Mouse (Mus musculus): ENCODE results near the gene Gm17364.
"Not testable (repeated sequence)": the region's sequence is repeated elsewhere in the genome, so short reads cannot be mapped to it uniquely, and the experiment has no call there.

Gm17364 gene

DNA sequence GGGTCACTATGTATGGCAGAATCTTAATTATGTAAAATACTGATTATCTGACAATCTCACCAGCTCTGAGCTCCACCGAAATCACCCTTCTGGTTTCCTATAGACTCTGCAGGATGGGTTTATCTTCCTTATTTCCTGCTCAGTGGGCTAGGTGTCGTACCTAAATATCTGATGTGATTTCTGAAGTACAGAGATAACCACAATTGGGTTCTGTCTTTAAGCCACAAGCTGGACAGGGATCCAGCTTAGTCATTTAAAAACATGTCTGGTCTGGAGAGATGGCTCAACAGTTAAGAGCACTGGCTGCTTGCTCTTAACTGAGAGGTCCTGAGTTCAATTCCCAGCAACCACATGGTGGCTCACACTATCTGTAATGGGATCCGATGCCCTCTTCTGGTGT lies 16.8 kb downstream of the Gm17364 start:
- in situ Hi-C loops (cut with MboI; ENCODE audit: low pct_unique_long_range_greater_than_20kb in 1 of 2, low sequenced_read_pairs in 2 of 2, unreplicated experiment in 1 of 2), result no loop called here

- in situ Hi-C loops (cut with MboI; ENCODE audit: low pct_unique_long_range_greater_than_20kb in 1 of 2, low sequenced_read_pairs in 2 of 2, unreplicated experiment in 1 of 2), result no loop called here
Observed at GRCm38 (mm10) chr13:41256126-41256525, 17.7 kb downstream of the Gm17364 start.

- in situ Hi-C loops (cut with MboI; ENCODE audit: low pct_unique_long_range_greater_than_20kb in 1 of 2, low sequenced_read_pairs in 2 of 2, unreplicated experiment in 1 of 2), result no loop called here
Observed at GRCm38 (mm10) chr13:41252736-41253135, 21.0 kb downstream of the Gm17364 start.

DNA sequence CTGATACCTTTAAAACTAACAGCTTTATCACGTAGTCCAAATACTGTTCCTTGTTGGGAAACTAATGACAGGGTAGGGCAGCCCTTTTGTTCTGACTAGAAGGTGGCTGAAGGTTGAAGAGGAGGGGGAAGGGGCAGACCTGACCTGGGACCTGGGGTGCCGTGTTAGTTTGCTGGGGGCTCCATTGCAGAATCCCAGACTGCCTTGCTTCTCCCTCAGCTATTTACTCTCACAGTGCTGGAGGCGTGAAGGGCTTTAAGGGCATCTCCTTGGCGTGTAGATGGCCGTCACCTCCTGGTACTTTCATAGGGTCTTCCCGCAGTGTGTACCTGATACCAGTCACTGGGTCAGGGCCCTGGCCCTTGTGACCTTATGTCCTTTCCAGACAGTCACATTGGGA lies 21.6 kb downstream of the Gm17364 start:
- in situ Hi-C loops (cut with MboI; ENCODE audit: low pct_unique_long_range_greater_than_20kb in 1 of 2, low sequenced_read_pairs in 2 of 2, unreplicated experiment in 1 of 2), result no loop called here

GRCm38 (mm10) chr13:41251667-41252066 lies 22.1 kb downstream of the Gm17364 start:
- in situ Hi-C loops (cut with MboI; ENCODE audit: low pct_unique_long_range_greater_than_20kb in 1 of 2, low sequenced_read_pairs in 2 of 2, unreplicated experiment in 1 of 2), result no loop called here

DNA sequence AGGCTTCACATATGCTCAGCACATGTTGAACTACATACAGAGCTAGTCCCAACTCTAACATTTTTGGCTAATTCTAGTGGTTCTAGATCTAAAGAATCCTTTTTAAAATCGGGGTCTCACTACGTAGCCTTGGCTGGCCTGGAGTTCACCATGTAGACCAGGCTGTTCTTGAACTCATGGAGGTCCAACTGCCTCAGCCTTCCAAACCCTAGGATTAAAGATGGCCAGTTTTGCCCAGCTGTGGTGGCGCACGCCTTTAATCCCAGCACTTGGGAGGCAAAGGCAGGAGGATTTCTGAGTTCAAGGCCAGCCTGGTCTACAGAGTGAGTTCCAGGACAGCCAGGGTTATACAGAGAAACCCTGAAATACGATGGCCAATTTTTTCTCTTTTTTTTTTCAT lies 22.5 kb downstream of the Gm17364 start:
- in situ Hi-C loops (cut with MboI; ENCODE audit: low pct_unique_long_range_greater_than_20kb in 1 of 2, low sequenced_read_pairs in 2 of 2, unreplicated experiment in 1 of 2), result not testable (repeated sequence)

GRCm38 (mm10) chr13:41250318-41250981 lies 23.3 kb downstream of the Gm17364 start:
- in situ Hi-C loops (cut with MboI; ENCODE audit: low pct_unique_long_range_greater_than_20kb in 1 of 2, low sequenced_read_pairs in 2 of 2, unreplicated experiment in 1 of 2), result no loop called here

DNA sequence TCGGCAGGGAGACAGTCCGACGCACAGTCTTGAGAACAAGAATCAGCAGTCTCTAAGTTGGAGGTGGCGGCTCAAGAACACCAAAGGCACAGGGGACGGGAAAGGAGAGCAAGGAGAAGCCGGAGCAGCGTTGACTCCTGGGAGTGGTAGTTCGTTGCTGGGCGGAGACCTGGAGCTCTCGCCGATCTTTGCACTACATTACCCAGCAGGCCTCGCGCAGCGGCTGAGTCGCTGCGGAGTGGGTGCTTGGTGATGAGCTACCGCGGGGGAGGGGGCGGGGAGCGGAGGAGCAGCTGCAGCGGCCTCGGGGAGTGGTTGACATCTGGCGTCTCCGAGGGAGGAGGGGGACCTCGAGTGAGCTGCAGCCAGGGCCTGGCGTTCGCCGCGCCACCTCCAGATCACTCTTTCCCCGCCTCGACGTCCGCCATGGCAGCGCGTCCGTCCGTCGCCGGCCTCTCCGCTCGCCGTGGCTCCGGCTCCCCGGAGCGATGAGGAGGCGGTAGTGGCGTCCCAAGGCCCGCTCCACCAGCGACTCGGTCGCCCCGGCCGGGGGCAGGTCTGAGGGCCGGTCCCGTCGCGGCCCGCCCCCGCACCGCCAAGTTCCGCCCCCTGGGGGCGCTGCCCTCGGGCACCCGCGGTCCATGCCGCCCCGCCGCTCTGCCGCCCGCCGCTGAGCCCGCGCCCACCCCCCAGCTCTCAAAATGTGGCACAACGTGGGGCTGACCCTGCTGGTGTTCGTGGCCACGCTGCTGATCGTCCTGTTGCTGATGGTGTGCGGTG lies 24.0 kb downstream of the Gm17364 start, which contains the start of gene Smim13:
Gene Smim13, plus strand, starts transcription at position 307 of the 780 bp plus-strand sequence.
- in situ Hi-C loops (cut with MboI; ENCODE audit: low pct_unique_long_range_greater_than_20kb in 1 of 2, low sequenced_read_pairs in 2 of 2, unreplicated experiment in 1 of 2), result loop anchor here in 1 of 2 experiments (10.0 to 25.0 kb wide), 2 partner anchors 237 to 405 kb away; partner anchors contain the start of genes Pak1ip1 and Tmem14c

GRCm38 (mm10) chr13:41248751-41249520 lies 24.8 kb downstream of the Gm17364 start:
- in situ Hi-C loops (cut with MboI; ENCODE audit: low pct_unique_long_range_greater_than_20kb in 1 of 2, low sequenced_read_pairs in 2 of 2, unreplicated experiment in 1 of 2), result loop anchor here in 1 of 2 experiments (10.0 to 25.0 kb wide), 2 partner anchors 237 to 404 kb away; partner anchors contain the start of genes Pak1ip1 and Tmem14c

- in situ Hi-C loops (cut with MboI; ENCODE audit: low pct_unique_long_range_greater_than_20kb in 1 of 2, low sequenced_read_pairs in 2 of 2, unreplicated experiment in 1 of 2), result loop anchor here in 1 of 2 experiments (10.0 to 25.0 kb wide), 2 partner anchors 232 to 400 kb away; partner anchors contain the start of genes Pak1ip1 and Tmem14c
Observed at GRCm38 (mm10) chr13:41244306-41244830, 29.4 kb downstream of the Gm17364 start.

- in situ Hi-C loops (cut with MboI; ENCODE audit: low pct_unique_long_range_greater_than_20kb in 1 of 2, low sequenced_read_pairs in 2 of 2, unreplicated experiment in 1 of 2), result loop anchor here in 1 of 2 experiments (10.0 to 25.0 kb wide), 2 partner anchors 229 to 397 kb away; partner anchors contain the start of genes Pak1ip1 and Tmem14c
Observed at GRCm38 (mm10) chr13:41241557-41241956, 32.2 kb downstream of the Gm17364 start.

- in situ Hi-C loops (cut with MboI; ENCODE audit: low pct_unique_long_range_greater_than_20kb in 1 of 2, low sequenced_read_pairs in 2 of 2, unreplicated experiment in 1 of 2), result loop anchor here (5.0 to 25.0 kb wide), 4 partner anchors 151 to 394 kb away; partner anchors contain the start of genes Pak1ip1 (in 1 of the 2) and Tmem14c (in 1 of the 2)
Observed at GRCm38 (mm10) chr13:41238805-41239130, 35.0 kb downstream of the Gm17364 start.

- in situ Hi-C loops (cut with MboI; ENCODE audit: low pct_unique_long_range_greater_than_20kb in 1 of 2, low sequenced_read_pairs in 2 of 2, unreplicated experiment in 1 of 2), result loop anchor here (5.0 to 25.0 kb wide), 4 partner anchors 151 to 393 kb away; partner anchors contain the start of genes Pak1ip1 (in 1 of the 2) and Tmem14c (in 1 of the 2)
Observed at GRCm38 (mm10) chr13:41238035-41238804, 35.6 kb downstream of the Gm17364 start.

DNA sequence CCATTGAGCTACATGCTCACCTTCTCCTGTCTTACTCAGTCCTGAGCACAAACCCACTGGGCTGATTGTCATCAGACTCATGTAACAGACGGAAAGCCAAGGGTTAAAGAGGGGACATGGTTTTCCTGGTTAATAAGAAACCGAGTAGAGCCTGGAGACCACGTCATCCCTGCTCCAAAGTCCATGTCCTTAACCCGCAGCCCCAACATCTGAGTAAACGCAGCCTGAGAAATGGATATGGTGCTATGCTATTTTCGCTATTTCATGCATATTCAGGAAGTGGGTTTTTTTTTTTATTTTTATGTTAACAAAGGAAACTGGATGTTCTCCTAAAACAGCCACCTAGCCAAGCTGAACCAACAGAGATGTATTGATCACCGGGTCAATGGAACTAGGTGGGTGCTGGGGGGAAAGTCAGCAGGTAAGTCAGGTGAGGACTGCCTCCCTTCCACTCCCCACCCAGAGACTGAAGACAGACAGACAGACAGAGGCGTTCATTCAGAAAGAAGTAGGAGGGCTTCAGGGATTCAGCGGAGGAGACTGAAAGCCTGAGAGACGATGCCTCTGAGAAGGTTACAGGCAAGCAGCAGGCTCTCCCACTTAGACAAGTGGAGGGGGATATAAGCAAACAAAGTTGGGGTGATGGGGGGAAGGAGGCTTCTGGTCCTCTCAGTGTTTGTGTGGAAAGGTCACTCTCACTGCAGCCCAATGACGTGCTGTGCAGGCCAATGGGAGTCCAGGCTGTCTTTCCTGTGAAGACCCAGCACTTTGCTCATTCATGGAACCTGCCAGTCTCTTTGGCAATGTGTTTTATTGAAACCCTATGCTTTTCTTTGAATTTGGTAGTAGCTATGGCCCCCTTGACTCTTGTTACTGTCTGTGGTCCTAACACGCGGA lies 37.7 kb downstream of the Gm17364 start:
- in situ Hi-C loops (cut with MboI; ENCODE audit: low pct_unique_long_range_greater_than_20kb in 1 of 2, low sequenced_read_pairs in 2 of 2, unreplicated experiment in 1 of 2), result loop anchor here (5.0 to 25.0 kb wide), 4 partner anchors 149 to 391 kb away; partner anchors contain the start of genes Pak1ip1 (in 1 of the 2) and Tmem14c (in 1 of the 2)

DNA sequence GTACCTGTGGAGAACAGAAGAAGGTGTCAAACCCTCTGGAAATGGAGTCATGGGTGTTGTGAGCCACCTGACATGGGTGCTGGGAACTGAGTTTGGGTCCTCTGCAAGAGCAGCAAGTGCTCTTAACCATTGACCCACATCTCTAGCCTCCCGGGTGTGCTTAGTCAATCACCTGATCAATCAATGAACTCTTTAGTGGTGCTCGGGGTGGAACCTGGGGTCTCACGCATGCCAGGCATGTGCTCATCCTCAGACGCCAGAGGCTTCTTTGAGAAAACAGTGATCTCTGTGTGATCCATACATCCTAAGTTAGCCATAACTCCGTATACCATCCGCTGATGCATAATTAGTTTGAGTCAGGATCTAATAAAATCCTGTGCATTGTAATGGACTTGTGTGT lies 38.6 kb downstream of the Gm17364 start:
- in situ Hi-C loops (cut with MboI; ENCODE audit: low pct_unique_long_range_greater_than_20kb in 1 of 2, low sequenced_read_pairs in 2 of 2, unreplicated experiment in 1 of 2), result loop anchor here (5.0 to 25.0 kb wide), 4 partner anchors 148 to 390 kb away; partner anchors contain the start of genes Pak1ip1 (in 1 of the 2) and Tmem14c (in 1 of the 2)

DNA sequence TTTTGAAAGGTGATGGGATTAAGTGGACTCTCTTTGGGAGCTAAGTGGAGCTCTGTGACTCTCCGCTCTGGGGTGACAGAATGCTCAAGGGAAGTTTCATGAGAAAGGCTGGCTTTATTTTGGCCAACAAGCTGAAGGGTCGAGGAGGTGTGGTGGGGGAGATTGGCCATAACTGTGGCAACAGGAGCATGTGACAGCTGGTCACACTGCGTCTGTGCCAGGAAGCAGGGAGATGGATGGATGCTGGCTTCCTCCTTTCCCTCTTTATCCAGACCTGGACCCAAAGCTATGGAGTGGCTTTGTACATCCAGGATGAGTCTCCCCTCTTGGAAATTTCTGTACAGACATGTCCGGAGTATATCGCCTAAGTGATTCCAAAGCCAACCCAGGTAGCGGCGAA lies 40.5 kb downstream of the Gm17364 start:
- in situ Hi-C loops (cut with MboI; ENCODE audit: low pct_unique_long_range_greater_than_20kb in 1 of 2, low sequenced_read_pairs in 2 of 2, unreplicated experiment in 1 of 2), result loop anchor here (10.0 to 25.0 kb wide), 3 partner anchors 148 to 388 kb away; partner anchors contain the start of genes Pak1ip1 (in 1 of the 2) and Tmem14c (in 1 of the 2)
